Mouse (Mus musculus): ENCODE results near the gene Prune1. TPM values are rescaled to one million over a fixed set of nuclear protein-coding genes. Genes with fewer than 3 reads are reported as not detected.

The Prune1 gene
- polyA plus RNA-seq, 1 experiment, result 18.5 TPM

- no peak overlapping the region for H3K27ac ChIP-seq (ENCODE audit: control insufficient read depth, insufficient read depth, low read length)
- peaks cover 16% of the 10 kb centered on the region for H3K4me1 ChIP-seq (replicated peaks; ENCODE audit: control insufficient read depth, insufficient read depth, low read length)
Observed at GRCm38 (mm10) chr3:95319701-95320625, 38.1 kb upstream of the Prune1 start.

GRCm38 (mm10) chr3:95319110-95319509 lies 37.2 kb upstream of the Prune1 start:
- TF ChIP-seq CTCF (IDR thresholded peaks at IDR 0.05; ENCODE audit: borderline replicate concordance, control insufficient read depth, extremely low read depth, insufficient read depth, low read length, poor library complexity) (no peak), POLR2A (IDR thresholded peaks at IDR 0.05; ENCODE audit: control insufficient read depth, extremely low read depth, insufficient read depth, low read length, poor library complexity) (no peak)
- Histone ChIP-seq H3K4me1 (replicated peaks; ENCODE audit: control insufficient read depth, insufficient read depth, low read length) (peaks cover 19% of the 10 kb centered on the region), H3K27me3 (ENCODE audit: control insufficient read depth, insufficient read depth, low read length) (no peaks in the 10 kb centered on the region), H3K27ac (ENCODE audit: control insufficient read depth, insufficient read depth, low read length) (no peak overlapping the region), H3K36me3 (ENCODE audit: control insufficient read depth, insufficient read depth, low read length) (peaks cover 42% of the 10 kb centered on the region), H3K4me3 (ENCODE audit: control insufficient read depth, insufficient read depth, low read length) (no peak overlapping the region)
- DNase-seq, result no peak
- WGBS, result 47% methylated on average over 2 of the region's 2 CpGs

More at GRCm38 (mm10) chr3:95319701-95320625, 38.1 kb upstream of the Prune1 start:
- Histone ChIP-seq H3K36me3 (ENCODE audit: control insufficient read depth, insufficient read depth, low read length) (peaks cover 51% of the 10 kb centered on the region), H3K27me3 (ENCODE audit: control insufficient read depth, insufficient read depth, low read length) (no peaks in the 10 kb centered on the region), H3K4me3 (ENCODE audit: control insufficient read depth, insufficient read depth, low read length) (no peak overlapping the region)
- DNase-seq, result no peak
- WGBS, result 96% methylated on average over 12 of the region's 12 CpGs
- no peak for TF ChIP-seq CTCF (IDR thresholded peaks at IDR 0.05; ENCODE audit: borderline replicate concordance, control insufficient read depth, extremely low read depth, insufficient read depth, low read length, poor library complexity)
- no peak for TF ChIP-seq POLR2A (IDR thresholded peaks at IDR 0.05; ENCODE audit: control insufficient read depth, extremely low read depth, insufficient read depth, low read length, poor library complexity)

GRCm38 (mm10) chr3:95318548-95318947 lies 36.7 kb upstream of the Prune1 start:
- Histone ChIP-seq H3K36me3 (ENCODE audit: control insufficient read depth, insufficient read depth, low read length) (peaks cover 37% of the 10 kb centered on the region), H3K4me3 (ENCODE audit: control insufficient read depth, insufficient read depth, low read length) (no peak overlapping the region), H3K4me1 (replicated peaks; ENCODE audit: control insufficient read depth, insufficient read depth, low read length) (peaks cover 19% of the 10 kb centered on the region), H3K27ac (ENCODE audit: control insufficient read depth, insufficient read depth, low read length) (no peak overlapping the region), H3K27me3 (ENCODE audit: control insufficient read depth, insufficient read depth, low read length) (no peaks in the 10 kb centered on the region)
- DNase-seq, result no peak
- 94% methylated on average over 6 of the region's 6 CpGs for WGBS
- TF ChIP-seq POLR2A (IDR thresholded peaks at IDR 0.05; ENCODE audit: control insufficient read depth, extremely low read depth, insufficient read depth, low read length, poor library complexity), result no peak
- no peak for TF ChIP-seq CTCF (IDR thresholded peaks at IDR 0.05; ENCODE audit: borderline replicate concordance, control insufficient read depth, extremely low read depth, insufficient read depth, low read length, poor library complexity)

- TF ChIP-seq POLR2A (IDR thresholded peaks at IDR 0.05; ENCODE audit: control insufficient read depth, extremely low read depth, insufficient read depth, low read length, poor library complexity) (no peak), CTCF (IDR thresholded peaks at IDR 0.05; ENCODE audit: borderline replicate concordance, control insufficient read depth, extremely low read depth, insufficient read depth, low read length, poor library complexity) (peak; percentile 80)
- Histone ChIP-seq H3K27me3 (ENCODE audit: control insufficient read depth, insufficient read depth, low read length) (no peaks in the 10 kb centered on the region), H3K36me3 (ENCODE audit: control insufficient read depth, insufficient read depth, low read length) (peaks cover 27% of the 10 kb centered on the region), H3K4me1 (replicated peaks; ENCODE audit: control insufficient read depth, insufficient read depth, low read length) (peaks cover 21% of the 10 kb centered on the region), H3K27ac (ENCODE audit: control insufficient read depth, insufficient read depth, low read length) (no peak overlapping the region), H3K4me3 (ENCODE audit: control insufficient read depth, insufficient read depth, low read length) (no peak overlapping the region)
- peak; percentile 74 for DNase-seq
- whole genome bisulfite sequencing, result 51% methylated on average over 12 of the region's 12 CpGs
Observed at GRCm38 (mm10) chr3:95317414-95318080, 35.7 kb upstream of the Prune1 start.

GRCm38 (mm10) chr3:95315844-95316550 lies 34.1 kb upstream of the Prune1 start:
- TF ChIP-seq POLR2A (IDR thresholded peaks at IDR 0.05; ENCODE audit: control insufficient read depth, extremely low read depth, insufficient read depth, low read length, poor library complexity) (no peak), CTCF (IDR thresholded peaks at IDR 0.05; ENCODE audit: borderline replicate concordance, control insufficient read depth, extremely low read depth, insufficient read depth, low read length, poor library complexity) (no peak)
- Histone ChIP-seq H3K36me3 (ENCODE audit: control insufficient read depth, insufficient read depth, low read length) (peaks cover 12% of the 10 kb centered on the region), H3K4me1 (replicated peaks; ENCODE audit: control insufficient read depth, insufficient read depth, low read length) (peaks cover 23% of the 10 kb centered on the region), H3K4me3 (ENCODE audit: control insufficient read depth, insufficient read depth, low read length) (peak overlapping the region; percentile 74), H3K27ac (ENCODE audit: control insufficient read depth, insufficient read depth, low read length) (no peak overlapping the region), H3K27me3 (ENCODE audit: control insufficient read depth, insufficient read depth, low read length) (no peaks in the 10 kb centered on the region)
- DNase-seq, result no peak
- 15% methylated on average over 9 of the region's 9 CpGs for WGBS
